Mouse (Mus musculus) bone marrow macrophage, adult 2 months (primary cell): ENCODE measurements around the gene Hkdc1.

Experiments used
- CTCF ChIP-seq: IDR thresholded peaks from 2 replicates; pipeline ENCODE4 v1.5.1; 2012; ENCODE audit warnings: low read depth, mild to moderate bottlenecking, low read length, moderate library complexity
- POLR2A ChIP-seq: IDR thresholded peaks from 2 replicates; pipeline ENCODE4 v1.6.1; 2012; ENCODE audit warnings: mild to moderate bottlenecking, low read depth, low read length, borderline replicate concordance

GRCm38 (mm10) chr10:62471105-62471504 lies 48.8 kb upstream of the Hkdc1 start:
- TF ChIP-seq CTCF (no peak), POLR2A (no peak)
